Mouse (Mus musculus): Measurements from ENCODE around the gene Ccdc78. TPM values are rescaled to one million over a fixed set of nuclear protein-coding genes. Genes with fewer than 3 reads are reported as not detected.

Gene Ccdc78
- polyA plus RNA-seq, 1 experiment from 2014 or later = 0.12 TPM

DNA sequence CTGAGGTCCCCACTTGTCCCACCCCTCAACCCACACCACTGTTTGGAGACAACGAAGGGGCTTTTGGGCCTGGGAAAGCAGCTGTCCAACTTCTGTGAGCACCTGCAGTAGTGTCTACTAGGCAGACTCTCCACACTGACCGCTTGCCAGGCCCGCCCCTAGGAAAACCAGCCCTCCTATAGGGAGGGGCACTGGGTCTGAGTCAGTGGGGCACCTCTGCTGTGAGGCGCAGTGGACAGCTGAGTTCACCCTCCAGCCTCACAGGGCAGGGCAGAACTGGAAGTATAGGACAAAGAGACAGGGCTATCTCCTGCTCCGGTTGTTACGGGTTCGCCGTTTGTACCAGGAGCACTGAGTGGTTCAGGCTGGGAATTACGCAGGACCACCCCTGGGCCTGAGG is 32.1 kb upstream of the Ccdc78 start, which contains the start of gene Msln:
Gene Msln, minus strand, starts transcription at position 138 of the 400 bp plus-strand sequence.
- Histone ChIP-seq H3K9ac (no peak within 1 kb of the TSS), H3K9me3 (ENCODE audit: low read depth, low read length) (no peaks in the 10 kb centered on the region), H3K27ac (ENCODE audit: low read depth) (no peak within 1 kb of the TSS), H3K4me3 (ENCODE audit: low read depth, low read length) (no peak within 1 kb of the TSS), H3K4me1 (ENCODE audit: insufficient read depth) (0 out of 2 replicates have a peak, but pooled peaks cover 6% of the 10 kb centered on the region), H3K36me3 (ENCODE audit: insufficient read depth) (no peaks in the 10 kb centered on the region), H3K27me3 (ENCODE audit: insufficient read depth, low read length) (no peaks in the 10 kb centered on the region), H3K4me2 (no peak within 1 kb of the TSS)
- 76% methylated on average over 9 of the region's 9 CpGs for WGBS
- no peak for TF ChIP-seq CTCF (IDR thresholded peaks at IDR 0.05; ENCODE audit: low read depth)
- DNase-seq = no peak
- ATAC-seq (ENCODE audit: insufficient read depth) = no peak

DNA sequence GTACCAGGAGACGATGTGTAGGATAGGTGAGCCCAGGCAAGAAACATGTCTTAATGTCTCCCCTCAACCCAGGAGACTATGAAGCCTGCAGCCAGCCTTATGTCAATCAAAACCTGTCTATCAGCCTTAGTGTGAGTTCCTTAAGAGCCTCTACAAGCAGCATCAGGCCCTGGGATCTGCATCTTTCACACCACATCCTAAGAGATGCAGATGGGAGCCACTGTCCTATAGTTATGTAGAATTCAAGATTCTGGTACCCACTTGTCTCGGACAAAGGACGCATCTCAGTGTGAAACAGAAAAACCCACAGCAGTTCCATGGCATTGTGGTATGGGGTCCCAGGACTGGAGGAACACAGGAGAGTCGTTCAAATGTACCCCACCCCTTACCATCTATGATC is 31.3 kb upstream of the Ccdc78 start:
- Histone ChIP-seq H3K36me3 (ENCODE audit: insufficient read depth) (no peaks in the 10 kb centered on the region), H3K4me2 (no peak overlapping the region), H3K27me3 (ENCODE audit: insufficient read depth, low read length) (no peaks in the 10 kb centered on the region), H3K9me3 (ENCODE audit: low read depth, low read length) (no peaks in the 10 kb centered on the region), H3K9ac (no peak overlapping the region), H3K4me1 (ENCODE audit: insufficient read depth) (0 out of 2 replicates have a peak, but pooled peaks cover 6% of the 10 kb centered on the region), H3K27ac (ENCODE audit: low read depth) (0 out of 2 replicates have a peak overlapping the region, but pooled peaks have one; percentile 3), H3K4me3 (ENCODE audit: low read depth, low read length) (no peak overlapping the region)
- DNase-seq (no peak), ATAC-seq (ENCODE audit: insufficient read depth) (no peak)
- no peak for TF ChIP-seq CTCF (IDR thresholded peaks at IDR 0.05; ENCODE audit: low read depth)
- 65% methylated on average over 4 of the region's 4 CpGs for WGBS

DNA sequence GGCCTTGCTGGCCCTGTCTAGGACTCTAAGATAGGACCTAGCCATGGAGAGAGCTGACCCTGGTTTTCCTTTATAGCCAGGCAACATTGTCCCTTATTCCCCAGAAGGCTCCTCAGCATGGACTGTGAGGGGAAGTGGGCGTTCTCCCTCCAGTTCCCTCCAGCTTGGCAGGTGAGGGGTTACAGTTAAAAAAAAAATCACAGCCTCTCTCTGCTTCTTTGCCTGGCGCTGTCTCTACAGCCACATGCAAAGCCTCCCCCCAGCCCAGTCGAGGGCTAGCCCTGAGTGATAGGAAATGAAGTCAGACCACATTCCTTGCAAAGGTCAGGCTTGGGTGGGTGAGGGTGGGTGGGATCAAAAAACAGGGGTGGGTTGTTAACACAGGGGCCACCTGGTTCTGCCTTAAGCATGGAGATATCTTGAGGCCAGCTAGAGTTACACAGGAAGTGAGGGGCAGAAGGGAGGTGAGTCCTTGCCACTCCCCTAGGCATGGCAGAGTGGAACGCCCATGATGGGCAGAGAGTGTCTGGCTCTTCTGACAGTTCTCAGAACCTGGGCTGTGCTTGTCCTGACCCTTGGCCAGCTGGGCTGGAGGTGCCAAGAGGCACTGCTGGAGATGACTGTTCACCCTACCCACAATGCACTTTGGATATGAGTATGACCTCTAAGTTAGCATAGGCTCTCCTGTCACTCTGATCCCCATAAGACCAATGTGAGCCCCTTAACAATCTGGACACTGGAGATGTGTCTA is 30.6 kb upstream of the Ccdc78 start:
- peak overlapping the region; percentile 61; the same call in 1 of the 2 replicates for H3K27ac ChIP-seq (ENCODE audit: low read depth)
- no peaks in the 10 kb centered on the region for H3K27me3 ChIP-seq (ENCODE audit: insufficient read depth, low read length)
- WGBS = 12% methylated on average over 4 of the region's 4 CpGs
- DNase-seq (peak; percentile 34), ATAC-seq (ENCODE audit: insufficient read depth) (peak; percentile 79)
- H3K4me2 ChIP-seq = no peak overlapping the region
- TF ChIP-seq CTCF (IDR thresholded peaks at IDR 0.05; ENCODE audit: low read depth) = no peak
- no peak overlapping the region for H3K4me3 ChIP-seq (ENCODE audit: low read depth, low read length)
- H3K36me3 ChIP-seq (ENCODE audit: insufficient read depth) = no peaks in the 10 kb centered on the region
- 0 out of 2 replicates have a peak, but pooled peaks cover 6% of the 10 kb centered on the region for H3K4me1 ChIP-seq (ENCODE audit: insufficient read depth)
- no peak overlapping the region for H3K9ac ChIP-seq
- H3K9me3 ChIP-seq (ENCODE audit: low read depth, low read length) = no peaks in the 10 kb centered on the region

DNA sequence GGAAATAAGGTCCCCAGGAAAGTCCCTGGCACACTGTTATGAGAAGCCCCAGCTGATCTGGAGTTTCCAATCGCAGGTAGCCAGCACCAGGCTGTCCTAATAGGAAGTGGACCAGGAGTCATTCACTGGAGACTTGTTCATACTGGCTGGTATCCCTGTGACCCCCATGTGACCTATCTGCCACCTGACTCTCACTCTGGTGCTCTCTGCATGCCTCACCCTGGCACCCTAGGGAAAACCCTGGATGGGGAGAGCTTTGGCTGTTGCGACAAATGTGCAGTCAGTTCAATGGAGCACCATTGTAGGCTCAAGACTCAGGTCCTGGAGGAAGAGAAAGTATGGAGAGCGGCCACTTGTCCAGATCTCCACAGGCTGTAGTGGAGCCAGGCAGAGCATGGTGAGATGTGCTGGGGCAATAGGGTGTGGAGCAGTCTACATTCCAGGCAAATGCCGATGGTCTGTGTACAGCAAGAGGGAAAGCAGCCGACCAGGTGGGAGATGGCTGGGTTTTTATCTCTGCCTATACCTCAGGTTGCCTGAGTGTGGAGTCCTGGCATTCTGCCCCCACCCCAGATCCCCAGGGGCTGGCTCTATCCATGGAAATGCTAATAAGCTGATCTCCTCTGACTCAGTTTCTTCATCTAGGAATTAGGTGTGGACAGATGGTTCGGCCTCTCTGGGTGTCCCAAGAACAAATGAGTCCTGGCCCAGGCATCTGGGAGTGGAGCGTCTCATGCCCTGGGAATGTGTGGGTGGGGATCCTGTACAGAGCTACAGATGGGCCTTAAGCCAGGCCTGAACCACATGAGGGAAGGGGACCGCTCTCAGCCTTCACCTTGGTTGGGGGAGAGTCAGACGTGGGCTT is 29.8 kb upstream of the Ccdc78 start:
- DNase-seq (no peak), ATAC-seq (ENCODE audit: insufficient read depth) (no peak)
- H3K27me3 ChIP-seq (ENCODE audit: insufficient read depth, low read length) = no peaks in the 10 kb centered on the region
- H3K9ac ChIP-seq = no peak overlapping the region
- TF ChIP-seq CTCF (IDR thresholded peaks at IDR 0.05; ENCODE audit: low read depth) = no peak
- 62% methylated on average over 9 of the region's 9 CpGs for WGBS
- H3K4me2 ChIP-seq = no peak overlapping the region
- H3K4me3 ChIP-seq (ENCODE audit: low read depth, low read length) = no peak overlapping the region
- H3K4me1 ChIP-seq (ENCODE audit: insufficient read depth) = 0 out of 2 replicates have a peak, but pooled peaks cover 2% of the 10 kb centered on the region
- H3K27ac ChIP-seq (ENCODE audit: low read depth) = peak overlapping the region; percentile 61; the same call in 1 of the 2 replicates
- H3K9me3 ChIP-seq (ENCODE audit: low read depth, low read length) = no peaks in the 10 kb centered on the region
- H3K36me3 ChIP-seq (ENCODE audit: insufficient read depth) = no peaks in the 10 kb centered on the region

DNA sequence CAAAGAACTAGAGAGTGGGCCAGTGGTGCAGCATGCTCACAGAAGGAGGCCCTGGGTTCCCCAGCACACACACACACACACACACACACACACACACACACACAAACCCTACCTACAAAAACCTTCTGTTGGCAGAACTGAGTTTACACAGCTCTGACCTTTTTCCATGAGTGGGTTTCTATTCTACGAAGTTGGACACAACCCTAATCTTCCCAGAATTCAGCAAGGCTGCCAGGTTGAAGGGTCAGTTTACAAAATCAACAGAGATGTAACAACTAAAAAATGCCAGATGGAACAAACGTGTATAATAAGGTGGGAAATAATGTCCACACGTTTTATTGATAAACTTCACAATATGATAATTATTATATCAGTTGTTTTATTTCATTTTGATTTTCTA is 28.7 kb upstream of the Ccdc78 start:
- no peaks in the 10 kb centered on the region for H3K36me3 ChIP-seq (ENCODE audit: insufficient read depth)
- 45% methylated on average over 3 of the region's 3 CpGs for WGBS
- no peak overlapping the region for H3K4me2 ChIP-seq
- no peaks in the 10 kb centered on the region for H3K27me3 ChIP-seq (ENCODE audit: insufficient read depth, low read length)
- ATAC-seq (ENCODE audit: insufficient read depth) (no peak), DNase-seq (no peak)
- 0 out of 2 replicates have a peak, but pooled peaks cover 2% of the 10 kb centered on the region for H3K4me1 ChIP-seq (ENCODE audit: insufficient read depth)
- no peak overlapping the region for H3K9ac ChIP-seq
- H3K9me3 ChIP-seq (ENCODE audit: low read depth, low read length) = no peaks in the 10 kb centered on the region
- no peak for TF ChIP-seq CTCF (IDR thresholded peaks at IDR 0.05; ENCODE audit: low read depth)
- H3K27ac ChIP-seq (ENCODE audit: low read depth) = no peak overlapping the region
- no peak overlapping the region for H3K4me3 ChIP-seq (ENCODE audit: low read depth, low read length)

DNA sequence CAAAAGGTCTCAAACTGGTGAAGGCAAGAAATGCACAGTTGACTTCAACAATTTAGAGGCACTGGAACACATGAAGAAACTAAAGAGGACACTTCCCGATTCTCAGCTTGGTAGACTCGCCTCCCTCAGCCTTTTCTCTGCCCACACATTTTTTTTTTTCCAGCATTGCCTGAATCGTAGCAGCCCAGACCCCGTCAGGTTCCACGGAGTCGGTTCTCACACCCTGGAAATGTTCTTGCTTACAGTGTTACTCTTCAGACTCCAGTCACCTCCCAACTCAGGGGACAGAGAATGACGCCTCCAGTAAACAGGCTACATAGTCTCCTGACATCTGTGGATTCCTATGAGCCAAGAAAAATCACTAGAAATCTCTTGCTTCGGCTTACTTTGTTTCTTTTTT is 26.2 kb upstream of the Ccdc78 start:
- ATAC-seq (ENCODE audit: insufficient read depth) = no peak
- WGBS = 67% methylated on average over 8 of the region's 8 CpGs
- H3K36me3 ChIP-seq (ENCODE audit: insufficient read depth) = no peaks in the 10 kb centered on the region

DNA sequence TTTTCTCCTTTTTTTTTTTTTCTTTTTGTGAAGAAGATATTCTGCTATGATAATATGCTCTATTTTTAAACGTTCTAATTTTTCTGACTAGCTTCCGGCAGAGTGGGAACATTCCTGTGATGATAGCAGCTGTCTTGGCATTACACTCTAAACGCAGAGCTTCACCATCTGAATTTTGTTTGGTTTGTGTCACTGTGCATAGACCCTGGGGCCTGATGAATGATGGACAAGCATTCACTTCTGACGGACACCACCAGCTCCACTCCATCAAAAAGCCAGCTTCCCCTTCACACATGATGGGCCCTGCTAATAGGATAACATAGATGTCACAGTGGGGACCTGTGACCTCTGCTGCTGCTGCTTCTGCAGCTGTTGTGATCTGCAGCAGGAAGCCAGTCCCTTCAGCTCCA is 24.8 kb upstream of the Ccdc78 start:
- H3K4me3 ChIP-seq (ENCODE audit: low read depth, low read length) = no peak overlapping the region
- no peaks in the 10 kb centered on the region for H3K27me3 ChIP-seq (ENCODE audit: insufficient read depth, low read length)
- H3K36me3 ChIP-seq (ENCODE audit: insufficient read depth) = no peaks in the 10 kb centered on the region
- no peak overlapping the region for H3K4me2 ChIP-seq
- no peak overlapping the region for H3K9ac ChIP-seq
- H3K9me3 ChIP-seq (ENCODE audit: low read depth, low read length) = no peaks in the 10 kb centered on the region
- no peak overlapping the region for H3K27ac ChIP-seq (ENCODE audit: low read depth)
- DNase-seq (no peak), ATAC-seq (ENCODE audit: insufficient read depth) (no peak)
- no peak for TF ChIP-seq CTCF (IDR thresholded peaks at IDR 0.05; ENCODE audit: low read depth)
- WGBS = 16% methylated on average over 4 of the region's 4 CpGs
- H3K4me1 ChIP-seq (ENCODE audit: insufficient read depth) = no peaks in the 10 kb centered on the region

More for the DNA sequence above, 26.2 kb upstream of the Ccdc78 start:
- no peaks in the 10 kb centered on the region for H3K27me3 ChIP-seq (ENCODE audit: insufficient read depth, low read length)
- H3K27ac ChIP-seq (ENCODE audit: low read depth) = no peak overlapping the region
- no peak overlapping the region for H3K4me2 ChIP-seq
- DNase-seq = no peak
- no peak overlapping the region for H3K9ac ChIP-seq
- H3K4me1 ChIP-seq (ENCODE audit: insufficient read depth) = 0 out of 2 replicates have a peak, but pooled peaks cover 2% of the 10 kb centered on the region
- no peaks in the 10 kb centered on the region for H3K9me3 ChIP-seq (ENCODE audit: low read depth, low read length)
- no peak overlapping the region for H3K4me3 ChIP-seq (ENCODE audit: low read depth, low read length)
- TF ChIP-seq CTCF (IDR thresholded peaks at IDR 0.05; ENCODE audit: low read depth) = no peak

Measured in lung, embryonic 14.5 days (tissue).